Mouse (Mus musculus): ENCODE results near the gene Chia1. TPM values are rescaled to one million over a fixed set of nuclear protein-coding genes. Genes with fewer than 3 reads are reported as not detected.

Chia1 gene
- polyA plus RNA-seq (2012; rRNA removed) = not detected in 2 replicates

GRCm38 (mm10) chr3:106112929-106113328 lies at the start of gene Chia1:
TSS of gene Chia1 (plus strand) at chr3:106113229.

GRCm38 (mm10) chr3:106167464-106167863 lies 54.4 kb downstream of the Chia1 start, which contains the start of gene Chil3:
TSS of gene Chil3 (minus strand) at chr3:106167564.

Other genes starting within 250 kb of the Chia1 start
- gene Adora3, start 242.4 kb upstream of the Chia1 start, polyA plus RNA-seq (2012; rRNA removed) = 0.28 and 0.45 TPM in 2 replicates
- 0.10 and 0.14 TPM in 2 replicates for gene Tmigd3, start 242.3 kb upstream of the Chia1 start, polyA plus RNA-seq (2012; rRNA removed)
- gene I830077J02Rik, start 180.6 kb upstream of the Chia1 start, polyA plus RNA-seq (2012; rRNA removed) = 4.0 and 4.3 TPM in 2 replicates
- 14.9 and 24.6 TPM in 2 replicates for gene Wdr77, start 153.9 kb upstream of the Chia1 start, polyA plus RNA-seq (2012; rRNA removed)
- 203 and 219 TPM in 2 replicates for gene Atp5f1, start 153.1 kb upstream of the Chia1 start, polyA plus RNA-seq (2012; rRNA removed)
- 1.3 and 1.6 TPM in 2 replicates for gene Ovgp1, start 139.5 kb upstream of the Chia1 start, polyA plus RNA-seq (2012; rRNA removed)
- gene Pifo, start 98.6 kb upstream of the Chia1 start, polyA plus RNA-seq (2012; rRNA removed) = not detected in 2 replicates
- 0.06 TPM in 1 of 2 replicates, not detected in the other for gene Chil5, start 80.4 kb upstream of the Chia1 start, polyA plus RNA-seq (2012; rRNA removed)
- gene Chil3, start 54.3 kb downstream of the Chia1 start, polyA plus RNA-seq (2012; rRNA removed) = 0.21 and 0.43 TPM in 2 replicates
- gene Chil4, start 106.3 kb downstream of the Chia1 start, polyA plus RNA-seq (2012; rRNA removed) = not detected in 2 replicates

Measured in liver, embryonic 14 days (tissue).